Mouse (Mus musculus) urinary bladder, postnatal 10 days (tissue): ENCODE data around the gene Slc2a9.

Source experiments
- DNase-seq: peaks from one replicate; pipeline ENCODE4 v3.0.0; 2022; ENCODE audit warnings: low spot score

The Slc2a9 gene

DNA sequence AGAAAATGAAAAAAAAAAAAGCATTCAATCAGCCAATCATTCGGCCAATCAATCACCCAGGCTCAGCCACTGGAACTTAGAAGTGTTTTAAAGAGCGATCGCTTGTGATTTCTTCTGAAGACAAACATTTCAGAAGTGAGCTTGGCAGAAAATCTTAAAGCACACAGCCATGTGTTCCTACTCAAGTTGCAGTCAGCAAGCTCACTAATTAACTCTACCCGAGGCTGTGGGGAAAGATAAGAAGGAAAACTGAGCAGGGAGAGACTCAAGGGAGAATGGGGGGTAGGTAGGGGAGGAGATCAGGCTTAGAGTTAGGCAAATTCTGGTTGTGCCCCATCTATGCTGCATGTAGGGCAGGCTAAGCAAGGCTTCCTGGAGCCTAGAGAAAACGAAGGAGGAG is 130.6 kb downstream of the Slc2a9 start:
- DNase-seq = no peak

GRCm38 (mm10) chr5:38371308-38371707 is 131.6 kb downstream of the Slc2a9 start:
- DNase-seq = no peak

GRCm38 (mm10) chr5:38366650-38367470 is 136.1 kb downstream of the Slc2a9 start:
- no peak for DNase-seq

DNA sequence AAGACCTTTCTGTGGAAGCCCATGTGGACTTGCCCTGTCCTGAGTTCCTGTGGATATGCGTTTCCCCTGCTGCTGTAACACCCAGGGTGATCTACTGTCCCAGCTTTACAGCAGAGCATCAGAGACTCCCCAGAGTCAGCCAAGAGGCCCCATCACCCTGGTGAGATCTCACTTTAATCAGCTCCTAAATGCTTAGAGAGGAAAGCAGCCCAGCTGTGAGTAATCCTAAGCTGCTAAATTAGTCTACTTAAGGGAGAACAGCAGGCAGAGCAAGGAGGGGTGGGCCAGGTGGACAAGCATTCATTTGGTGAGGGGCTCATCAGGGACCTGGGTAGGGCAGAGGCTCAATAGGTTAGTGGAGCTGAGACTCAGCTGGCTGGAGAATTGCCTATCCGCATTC is 137.4 kb downstream of the Slc2a9 start:
- DNase-seq = no peak

DNA sequence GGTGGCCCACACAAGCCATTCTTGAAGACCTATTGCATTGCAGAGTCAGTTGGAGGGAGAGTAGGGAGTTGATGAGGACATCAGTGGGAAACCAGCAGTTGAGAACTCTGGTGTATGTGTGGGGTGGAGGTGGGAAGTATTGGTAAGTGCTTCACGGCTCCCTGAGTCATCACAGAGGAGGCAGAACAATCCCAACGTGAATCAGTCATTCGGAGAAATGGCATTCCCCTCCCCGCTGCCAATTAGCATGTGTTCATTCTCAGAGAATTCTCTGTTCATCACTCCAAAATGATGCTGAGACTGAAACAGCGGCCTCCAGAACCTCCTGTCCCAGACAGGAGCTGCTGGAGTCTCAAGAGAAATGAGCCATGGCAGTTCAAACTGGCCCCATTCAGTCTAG is 138.5 kb downstream of the Slc2a9 start:
- no peak for DNase-seq

GRCm38 (mm10) chr5:38359716-38360115 is 143.2 kb downstream of the Slc2a9 start:
- DNase-seq = no peak

- DNase-seq = no peak
Observed at GRCm38 (mm10) chr5:38356927-38357326, 146.0 kb downstream of the Slc2a9 start.

- no peak for DNase-seq
Observed at GRCm38 (mm10) chr5:38350351-38350929, 152.5 kb downstream of the Slc2a9 start.

DNA sequence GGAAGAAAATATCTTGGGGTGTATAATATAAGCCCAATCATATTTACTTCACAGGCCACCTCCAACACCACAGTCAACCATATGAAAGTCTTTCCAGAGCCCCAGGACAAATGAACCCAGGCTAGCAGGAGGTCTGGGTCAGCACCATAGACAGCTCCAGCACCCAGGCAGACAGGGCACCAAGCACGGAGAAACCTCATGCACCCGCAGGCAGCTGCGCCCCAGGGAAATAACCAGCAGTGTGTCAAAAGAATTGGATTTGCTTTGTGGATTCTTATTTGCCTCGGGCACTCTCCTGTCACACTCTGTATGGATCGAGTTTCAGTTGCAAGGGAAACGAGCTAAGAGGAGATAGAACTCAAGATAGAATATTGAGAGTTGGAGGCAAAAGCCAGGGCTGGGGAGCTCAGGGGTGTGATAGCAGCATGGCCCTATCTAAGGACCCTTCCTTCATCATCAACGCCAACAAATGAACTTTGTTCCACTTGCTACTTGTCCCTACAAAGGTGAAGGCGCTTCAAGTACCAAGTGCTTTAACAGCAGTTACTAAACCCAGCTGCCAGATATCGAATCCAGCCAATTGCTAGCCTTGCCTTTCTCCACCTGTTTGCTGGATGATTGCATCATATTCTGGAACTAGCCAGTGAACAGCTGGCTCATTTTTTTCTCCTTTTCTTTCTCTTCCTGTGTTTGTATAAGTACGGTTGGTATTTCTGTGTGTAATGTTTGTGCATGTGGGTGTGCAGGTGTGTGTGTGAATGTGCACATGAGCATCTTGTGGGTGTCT is 156.1 kb downstream of the Slc2a9 start:
- no peak for DNase-seq

DNA sequence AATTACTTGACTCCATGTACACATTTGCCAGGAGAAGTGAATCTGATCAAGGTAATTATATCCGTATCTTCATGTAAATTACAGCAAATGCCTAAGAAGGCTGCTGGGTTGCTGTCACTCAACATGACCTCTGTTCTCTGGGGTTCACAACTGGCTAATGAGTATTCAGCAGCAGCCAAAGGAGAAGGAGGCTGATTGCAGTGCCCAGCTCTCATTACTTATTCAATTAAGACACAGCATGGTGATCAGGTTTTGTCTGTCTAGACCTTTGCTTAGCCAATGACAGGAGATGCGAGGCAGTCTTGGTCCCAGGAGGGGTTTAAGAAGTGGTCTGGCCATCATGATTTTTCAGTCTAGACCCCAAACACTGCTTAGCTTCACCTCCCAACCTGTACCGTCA is 159.8 kb downstream of the Slc2a9 start:
- no peak for DNase-seq

- no peak for DNase-seq
Observed at GRCm38 (mm10) chr5:38334582-38334981, 168.4 kb downstream of the Slc2a9 start.

DNA sequence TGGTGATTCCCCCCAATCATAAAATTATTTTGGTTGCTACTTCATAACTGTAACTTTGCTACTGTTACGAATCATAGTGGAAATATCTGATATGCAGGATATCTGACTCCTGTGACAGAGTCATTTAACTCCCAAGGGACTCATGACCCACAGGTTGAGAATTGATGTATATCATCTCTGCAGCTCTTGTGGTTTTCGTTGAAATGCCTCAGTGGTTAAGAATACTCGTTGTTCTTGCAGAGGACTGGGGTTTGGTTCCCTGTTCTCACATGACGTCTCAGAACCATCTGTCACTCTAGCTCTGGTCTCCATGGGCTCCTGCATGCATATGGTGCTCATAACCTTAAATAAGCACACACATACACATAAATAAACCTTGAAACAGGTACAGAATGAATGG is 169.6 kb downstream of the Slc2a9 start:
- no peak for DNase-seq

DNA sequence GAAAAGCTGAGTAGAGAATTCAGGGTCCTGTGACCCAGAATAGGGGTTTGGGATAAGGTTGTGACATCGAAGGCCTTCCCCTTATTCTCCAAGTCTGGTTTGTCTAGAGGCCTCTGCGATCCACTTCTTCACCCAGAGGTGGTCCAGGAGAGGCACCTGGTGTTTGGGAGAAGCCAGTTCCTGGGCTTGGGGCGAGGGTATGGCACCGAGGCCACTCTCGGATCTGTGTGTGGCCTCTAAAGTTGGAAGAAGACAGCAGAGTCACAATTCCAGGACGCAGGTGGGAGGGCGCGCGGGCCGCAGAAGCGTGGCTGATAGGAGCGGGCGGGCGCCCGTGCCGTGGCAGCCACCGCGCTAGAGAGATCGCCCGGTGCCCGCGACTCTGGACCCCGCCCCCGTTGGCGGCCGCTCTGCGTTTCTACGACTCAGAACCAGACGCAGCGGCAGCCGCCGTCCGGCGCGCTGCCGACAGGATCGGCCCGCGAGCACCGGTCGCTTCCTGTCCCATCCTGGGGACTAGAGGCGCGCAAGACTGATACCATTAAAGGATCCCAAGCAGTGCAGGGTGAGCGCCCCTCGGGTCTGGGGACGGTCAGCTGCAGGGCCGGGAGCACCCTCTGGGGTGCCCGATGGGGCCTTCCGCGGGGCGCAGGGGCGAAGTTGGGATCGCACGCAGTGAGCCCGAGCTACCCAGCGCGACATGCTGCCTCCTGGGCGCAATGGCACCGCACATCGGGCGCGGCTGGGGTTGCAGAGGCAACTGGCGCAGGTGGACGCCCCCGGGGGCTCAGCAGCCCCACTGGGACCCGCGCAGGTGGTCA is 183.8 kb downstream of the Slc2a9 start, which contains the start of gene Drd5:
TSS of gene Drd5 (plus strand) at position 402 of the 821 bp plus-strand sequence.
- no peak for DNase-seq

- DNase-seq = no peak
Observed at GRCm38 (mm10) chr5:38309795-38310194, 193.1 kb downstream of the Slc2a9 start.

DNA sequence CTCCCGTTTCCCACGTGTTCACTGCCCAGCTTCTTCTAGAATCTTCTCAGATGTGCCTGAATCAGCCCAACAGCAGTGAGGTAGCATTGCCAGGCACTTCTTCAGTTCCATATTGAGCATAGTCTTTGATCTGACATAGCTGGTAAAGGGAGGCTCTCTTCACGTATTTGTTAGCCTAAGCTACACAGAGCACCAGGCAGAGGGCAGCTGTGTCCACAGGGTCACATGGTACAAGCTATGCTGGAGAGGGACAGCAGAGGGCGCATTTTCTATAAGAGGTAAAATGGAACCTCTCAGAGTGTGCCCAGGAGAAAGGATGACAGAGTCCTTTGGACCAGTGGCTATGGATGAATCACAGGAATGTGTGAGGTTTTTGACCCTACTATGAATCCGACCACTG is 194.1 kb downstream of the Slc2a9 start:
- no peak for DNase-seq

GRCm38 (mm10) chr5:38307255-38308101 is 195.5 kb downstream of the Slc2a9 start:
- DNase-seq = peak; percentile 54

- no peak for DNase-seq
Observed at GRCm38 (mm10) chr5:38305241-38305640, 197.7 kb downstream of the Slc2a9 start.

- no peak for DNase-seq
Observed at GRCm38 (mm10) chr5:38302651-38303050, 200.3 kb downstream of the Slc2a9 start.

DNA sequence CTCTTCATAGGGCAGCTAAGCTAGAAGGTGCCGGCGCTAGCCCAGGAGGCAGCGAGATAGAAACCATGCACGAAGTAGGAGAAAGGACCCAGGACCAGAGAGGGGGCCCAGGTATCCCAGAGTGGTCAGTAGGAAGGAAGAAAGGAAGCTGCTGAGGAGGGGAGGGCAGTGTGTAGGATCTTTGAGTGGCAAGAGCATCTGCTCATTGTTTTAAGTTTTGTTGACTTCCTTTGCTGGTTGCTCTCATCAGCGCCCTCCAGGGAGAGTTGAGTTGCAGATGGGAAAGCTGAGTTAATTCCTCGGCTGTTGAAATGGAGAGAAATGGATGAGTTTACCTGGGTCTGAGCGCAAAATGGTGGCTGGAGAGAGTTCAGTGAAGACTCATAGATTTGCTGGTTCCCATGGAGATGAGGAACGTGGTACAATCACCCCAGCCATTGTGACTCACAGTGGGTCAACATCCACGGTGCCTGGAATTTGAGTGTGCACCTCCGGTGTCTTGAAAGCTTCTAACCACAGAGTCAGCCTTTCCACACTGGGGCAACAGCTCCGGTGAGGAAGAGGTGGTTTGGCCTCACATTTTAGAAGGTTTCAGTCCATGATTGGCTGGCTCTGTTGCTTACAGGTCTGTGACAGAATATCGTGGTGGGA is 201.1 kb downstream of the Slc2a9 start:
- DNase-seq = no peak
